Mouse (Mus musculus): Measurements from ENCODE around the gene Azin2.

The Azin2 gene

DNA sequence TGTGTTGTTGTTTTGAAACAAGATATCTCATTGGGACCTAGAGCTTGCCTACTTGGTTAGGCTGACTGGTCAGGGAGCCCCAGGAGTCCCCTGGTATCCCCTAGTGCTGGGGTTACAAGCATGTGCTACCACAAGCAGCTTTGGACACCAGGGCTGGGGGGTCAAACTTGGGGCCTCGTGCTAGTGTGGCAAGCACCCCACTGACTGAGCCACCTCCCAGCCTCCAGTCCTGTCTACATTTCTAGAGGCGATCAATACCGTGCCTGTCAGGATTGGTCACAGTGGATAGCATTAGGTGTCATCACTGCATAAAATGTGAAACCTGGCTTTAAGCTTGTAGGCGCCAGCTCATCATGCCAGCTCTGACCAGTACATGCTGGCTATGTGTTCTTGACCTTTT is 66.4 kb downstream of the Azin2 start:
- no peak for DNase-seq

DNA sequence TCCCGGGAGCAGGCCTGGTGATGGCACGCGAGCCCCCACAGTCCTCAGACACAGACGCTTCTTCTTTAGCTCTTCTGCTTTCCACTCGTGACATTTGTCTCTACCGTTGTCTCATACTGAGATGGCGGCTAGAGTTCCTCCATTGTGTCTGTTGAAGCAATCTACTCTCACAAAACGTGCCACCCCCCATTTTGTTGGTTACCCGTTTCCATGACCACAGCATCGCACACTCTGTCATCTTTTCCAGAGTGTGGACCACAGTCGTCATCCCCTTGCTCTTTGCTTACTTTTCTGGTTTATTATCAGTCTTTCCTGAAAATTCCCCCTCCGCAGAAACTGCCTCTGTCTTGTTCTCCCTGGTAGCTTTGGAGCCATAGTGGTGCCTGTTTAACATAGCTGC is 68.1 kb downstream of the Azin2 start:
- no peak for DNase-seq

- no peak for DNase-seq
Observed at GRCm38 (mm10) chr4:128892188-128892587, 70.1 kb downstream of the Azin2 start.

- no peak for DNase-seq
Observed at GRCm38 (mm10) chr4:128891746-128892145, 70.5 kb downstream of the Azin2 start.

DNA sequence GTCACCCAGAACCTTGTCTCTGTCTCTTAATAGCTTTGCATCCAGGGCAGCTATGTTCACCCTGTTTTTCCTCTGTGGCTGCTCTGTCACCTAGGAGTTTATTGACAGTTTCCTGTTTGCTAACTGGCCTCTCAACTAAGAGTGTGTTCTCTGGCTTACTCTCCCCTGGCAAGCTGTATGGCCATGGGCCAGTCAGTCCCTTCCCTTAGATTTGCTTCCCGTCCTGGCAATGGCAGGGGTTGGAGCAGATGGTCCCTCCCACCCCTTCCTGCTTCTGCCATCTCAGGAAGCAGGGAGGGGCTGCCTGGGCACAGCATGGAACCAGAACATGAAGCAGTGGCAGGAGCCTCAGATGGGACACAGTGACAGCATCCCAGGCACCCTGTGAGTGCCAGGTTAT is 71.1 kb downstream of the Azin2 start:
- no peak for DNase-seq

GRCm38 (mm10) chr4:128889752-128890630 is 72.3 kb downstream of the Azin2 start:
- no peak for DNase-seq

DNA sequence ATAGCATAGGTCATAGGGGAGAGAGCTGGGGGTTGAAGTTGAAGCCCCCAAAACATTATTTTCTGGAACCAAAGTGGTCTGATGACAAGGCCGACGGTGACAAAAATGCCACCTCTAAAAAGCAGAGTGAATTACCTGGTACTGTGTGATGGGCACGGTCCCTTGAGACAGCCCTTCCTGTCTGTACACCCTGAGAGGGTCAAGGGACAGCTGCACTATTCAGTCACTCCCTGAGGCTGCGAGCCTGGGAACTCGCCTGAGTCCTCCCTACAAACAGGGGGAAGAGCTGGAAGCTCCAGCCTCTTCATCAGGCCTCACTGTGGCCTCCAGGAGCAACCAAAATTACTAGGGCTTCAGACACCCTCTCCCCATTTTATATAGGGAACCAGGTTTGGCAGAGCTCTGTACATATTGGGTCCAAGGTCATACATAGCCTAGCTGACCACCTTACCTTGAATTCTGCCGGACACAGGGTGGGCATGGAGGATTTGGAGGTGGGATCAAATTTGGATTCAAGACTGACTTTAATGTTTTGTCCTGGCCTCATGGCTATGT is 73.7 kb downstream of the Azin2 start:
- DNase-seq: no peak

GRCm38 (mm10) chr4:128887641-128888091 is 74.6 kb downstream of the Azin2 start:
- DNase-seq: no peak

GRCm38 (mm10) chr4:128887026-128887425 is 75.2 kb downstream of the Azin2 start:
- no peak for DNase-seq

- DNase-seq: no peak
Observed at GRCm38 (mm10) chr4:128886571-128886970, 75.7 kb downstream of the Azin2 start.

DNA sequence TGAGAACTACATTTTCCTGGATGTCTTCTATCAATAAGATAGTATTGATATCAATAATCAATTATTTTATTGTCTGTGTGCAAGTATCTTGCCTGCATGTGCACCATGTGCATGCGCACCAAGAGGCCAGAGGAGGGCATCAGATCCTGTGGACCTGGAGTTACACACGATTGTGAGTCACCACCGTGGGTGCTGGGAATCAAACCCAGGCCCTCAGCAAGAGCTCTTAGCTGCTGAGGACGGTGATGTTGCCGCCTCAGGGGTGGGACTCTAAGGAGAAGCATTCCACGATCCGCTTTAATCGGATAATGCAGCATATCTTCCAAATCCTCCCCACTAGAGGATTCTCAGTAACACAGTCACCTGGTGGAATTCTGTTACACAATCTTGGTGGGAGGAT is 76.7 kb downstream of the Azin2 start:
- no peak for DNase-seq

- DNase-seq: no peak
Observed at GRCm38 (mm10) chr4:128884711-128885095, 77.5 kb downstream of the Azin2 start.

GRCm38 (mm10) chr4:128883801-128884710 is 78.2 kb downstream of the Azin2 start:
- peak; percentile 44 for DNase-seq

DNA sequence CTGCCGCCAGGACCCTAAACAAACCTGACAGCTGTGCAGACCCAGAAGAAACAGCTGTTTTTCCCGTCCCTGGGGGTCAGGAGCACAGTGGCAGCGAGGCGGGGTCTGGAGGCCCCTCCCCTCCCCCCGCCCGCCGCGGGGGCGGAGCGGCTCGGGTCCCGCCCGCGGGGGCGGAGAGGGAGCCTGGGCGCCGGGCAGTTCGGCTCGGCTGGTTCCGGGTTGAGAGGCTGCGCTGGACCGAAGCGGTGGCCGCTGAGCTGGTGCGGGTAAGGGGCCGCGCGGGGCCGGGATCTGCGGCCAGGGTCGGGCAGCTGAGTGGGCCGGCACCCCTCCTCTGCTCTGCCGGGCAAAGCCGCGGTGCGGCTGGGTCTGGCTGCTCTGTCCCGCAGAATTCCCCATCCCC is 78.9 kb downstream of the Azin2 start, which contains the start of gene Trim62:
Trim62 (plus strand) TSS at position 202 of the 403 bp plus-strand sequence.
- DNase-seq: peak; percentile 77
